Mouse (Mus musculus) layer of hippocampus, adult 9-11 months (tissue): ENCODE measurements around the gene Fam186b.
"Not testable (repeated sequence)": the region's sequence is repeated elsewhere in the genome, so short reads cannot be mapped to it uniquely, and the experiment has no call there.

ENCODE experiments used
- DNase-seq: peaks from one replicate; pipeline ENCODE4 v3.0.0; 2022

The Fam186b gene

DNA sequence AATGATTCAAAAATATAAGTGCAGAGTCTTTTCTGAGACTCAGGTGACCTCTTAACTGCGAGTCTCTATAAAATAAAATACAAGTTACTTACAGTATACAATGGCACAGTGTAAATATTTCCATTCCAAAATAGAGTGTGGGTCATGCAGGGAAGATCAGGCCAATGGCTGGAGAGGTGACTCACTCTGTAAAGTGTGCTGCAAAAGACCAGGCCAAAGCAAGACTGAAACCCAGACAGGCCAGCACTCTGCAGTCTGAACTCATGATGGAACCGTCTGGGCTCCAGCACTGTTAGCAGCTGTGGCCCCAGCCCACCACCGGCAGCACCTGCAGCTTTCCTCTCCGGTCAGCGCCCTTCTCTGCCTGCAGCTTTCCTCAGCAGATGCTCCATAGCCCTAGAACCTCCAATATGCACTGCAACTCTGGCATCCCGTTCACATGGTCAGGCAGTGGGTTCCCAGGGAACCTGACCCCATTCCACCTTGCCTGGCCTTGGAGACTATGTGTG, 40.4 kb downstream of the Fam186b start:
- no peak for DNase-seq

DNA sequence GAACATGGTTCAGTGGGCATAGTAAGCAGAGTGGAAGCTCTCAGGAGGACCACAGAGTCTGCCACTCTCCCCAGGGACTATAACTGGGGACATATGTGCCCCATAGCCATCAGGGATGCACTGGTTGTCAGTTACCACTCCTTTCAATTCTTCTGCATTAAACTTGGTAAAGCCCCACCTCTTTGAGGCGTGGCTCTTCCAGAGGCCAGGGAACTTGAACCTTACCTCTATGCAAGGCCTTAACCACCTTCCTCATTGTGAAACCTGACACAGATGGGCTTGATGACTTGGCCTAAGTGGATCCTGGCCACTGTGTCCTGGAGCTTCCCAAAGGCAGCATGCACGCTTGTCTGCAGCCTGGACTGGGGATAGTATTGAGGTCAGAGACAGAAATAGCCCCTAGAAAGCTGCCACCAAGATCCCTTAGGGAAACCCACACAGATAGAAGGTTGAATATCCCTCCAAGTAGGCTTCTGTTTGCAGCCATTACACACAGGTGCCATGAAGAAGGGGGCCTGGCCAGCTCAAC, 41.1 kb downstream of the Fam186b start:
- no peak for DNase-seq

- no peak for DNase-seq
Observed at GRCm38 (mm10) chr15:99253772-99254171, 41.9 kb downstream of the Fam186b start.

DNA sequence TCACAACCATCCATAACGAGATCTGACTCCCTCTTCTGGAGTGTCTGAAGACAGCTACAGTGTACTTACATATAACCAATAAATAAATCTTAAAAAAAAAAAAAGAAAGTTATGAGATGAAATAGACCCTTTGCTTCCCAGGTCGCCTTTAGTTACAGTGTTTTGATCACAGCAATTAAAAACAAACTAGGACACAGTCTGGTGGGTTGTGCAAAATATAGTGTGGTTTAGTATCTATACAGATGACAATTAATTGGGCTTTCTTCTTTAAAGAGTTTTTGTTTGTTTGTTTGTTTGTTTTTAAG, 42.6 kb downstream of the Fam186b start:
- DNase-seq: not testable (repeated sequence)

- DNase-seq: peak; percentile 60
Observed at GRCm38 (mm10) chr15:99252381-99253174, 43.1 kb downstream of the Fam186b start.

GRCm38 (mm10) chr15:99251626-99252380, 43.9 kb downstream of the Fam186b start, which contains the start of gene Mcrs1:
TSS of gene Mcrs1 (minus strand) at chr15:99251961.
- DNase-seq: peak; percentile 99

DNA sequence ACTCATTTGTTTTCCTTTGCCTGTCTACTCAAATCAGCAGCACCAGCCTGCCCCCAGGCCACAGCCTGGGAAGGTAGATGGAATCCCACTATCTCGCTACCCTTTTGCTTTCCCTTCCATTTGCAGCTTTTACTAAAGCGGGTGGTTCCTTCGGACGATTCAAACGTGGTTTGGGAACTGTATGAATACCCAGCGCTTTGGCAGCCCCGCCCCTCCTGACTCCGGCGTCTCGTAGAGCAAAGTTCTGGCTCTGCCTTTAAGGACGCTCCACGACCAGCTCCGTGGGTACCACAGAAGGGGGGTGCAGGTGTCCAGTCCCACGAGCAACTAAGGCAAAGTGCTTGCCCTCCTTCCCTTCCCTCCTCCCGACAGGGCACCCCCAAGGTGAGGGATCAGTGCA, 44.6 kb downstream of the Fam186b start:
- not testable (repeated sequence) for DNase-seq

GRCm38 (mm10) chr15:99249938-99250337, 45.8 kb downstream of the Fam186b start:
- no peak for DNase-seq

DNA sequence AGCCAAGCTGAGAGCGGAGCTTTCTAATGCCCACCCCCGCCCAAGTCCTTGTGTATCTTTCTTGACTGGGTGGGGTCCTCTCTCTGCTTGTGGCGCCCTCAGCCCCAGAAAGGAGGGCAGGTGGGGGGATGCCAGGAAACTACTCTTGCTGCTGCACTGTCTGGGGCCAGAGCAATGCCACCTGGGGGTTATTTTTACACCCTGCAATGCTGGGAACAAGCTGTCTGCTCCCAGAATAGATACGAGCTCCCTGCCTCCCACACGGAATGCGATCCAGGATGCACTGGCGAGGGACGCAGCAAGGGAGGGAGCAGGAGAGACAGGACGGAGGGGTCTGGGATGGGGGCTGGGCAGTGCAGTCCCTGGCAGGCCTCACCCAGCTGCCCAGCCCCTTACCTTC, 46.7 kb downstream of the Fam186b start:
- peak; percentile 87 for DNase-seq

- not testable (repeated sequence) for DNase-seq
Observed at GRCm38 (mm10) chr15:99246736-99247135, 49.0 kb downstream of the Fam186b start.

GRCm38 (mm10) chr15:99242045-99242444, 53.6 kb downstream of the Fam186b start:
- DNase-seq: no peak

DNA sequence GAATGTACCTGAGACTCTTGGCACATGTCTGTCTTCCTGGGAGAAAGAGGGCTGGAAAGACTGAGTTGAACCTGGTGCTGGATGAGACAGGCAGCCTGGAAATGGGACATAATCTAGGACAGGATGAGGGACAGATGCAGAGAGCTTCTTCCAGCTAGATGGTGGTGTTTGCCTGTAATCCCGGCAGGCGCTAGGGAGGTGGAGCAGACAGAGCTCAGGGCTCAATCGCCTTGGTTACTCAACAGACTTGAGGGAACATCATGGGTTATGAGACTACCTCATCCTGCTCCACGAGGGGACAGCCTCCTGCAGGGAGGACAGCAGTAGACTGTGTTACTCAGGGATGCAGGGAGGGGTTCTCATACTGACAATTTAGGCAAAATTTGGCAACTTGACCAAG, 54.4 kb downstream of the Fam186b start:
- DNase-seq: no peak

GRCm38 (mm10) chr15:99240129-99240528, 55.6 kb downstream of the Fam186b start:
- no peak for DNase-seq

GRCm38 (mm10) chr15:99238006-99238405, 57.7 kb downstream of the Fam186b start:
- DNase-seq: no peak

- DNase-seq: no peak
Observed at GRCm38 (mm10) chr15:99234326-99235010, 61.2 kb downstream of the Fam186b start.

DNA sequence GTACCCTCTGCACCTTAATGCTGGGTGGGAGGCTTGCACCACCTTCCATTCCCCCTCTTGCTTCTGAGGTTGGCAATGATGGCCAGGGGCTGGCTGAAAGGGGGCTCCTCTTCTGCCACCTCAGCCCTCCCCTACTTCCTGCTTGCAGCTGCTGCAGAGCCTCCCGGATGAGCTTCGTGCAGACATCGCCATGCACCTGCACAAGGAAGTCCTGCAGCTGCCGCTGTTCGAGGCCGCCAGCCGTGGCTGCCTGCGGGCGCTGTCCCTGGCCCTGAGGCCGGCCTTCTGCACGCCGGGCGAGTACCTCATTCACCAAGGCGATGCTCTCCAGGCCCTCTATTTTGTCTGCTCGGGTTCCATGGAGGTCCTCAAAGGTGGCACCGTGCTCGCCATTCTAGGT, 62.0 kb downstream of the Fam186b start:
- no peak for DNase-seq

DNA sequence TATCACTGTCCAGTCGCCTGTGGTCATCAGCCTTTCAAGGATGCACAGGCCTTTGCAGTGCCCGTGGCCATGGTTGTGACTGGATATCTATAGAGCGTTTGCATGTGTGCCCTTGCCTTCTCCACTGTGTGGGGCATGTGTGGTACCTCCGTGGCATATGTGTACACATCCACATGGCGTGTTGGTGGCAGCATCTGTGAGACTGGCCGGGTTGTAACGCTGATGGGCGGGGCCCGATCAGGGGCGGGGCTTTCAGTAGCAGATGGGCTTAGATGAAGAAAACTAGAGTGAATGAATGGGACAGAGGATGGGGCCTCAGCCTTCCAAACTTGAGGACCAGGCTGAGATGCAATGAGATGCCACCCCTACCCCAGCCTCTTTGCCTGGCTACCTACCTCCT, 63.7 kb downstream of the Fam186b start:
- peak; percentile 65 for DNase-seq

DNA sequence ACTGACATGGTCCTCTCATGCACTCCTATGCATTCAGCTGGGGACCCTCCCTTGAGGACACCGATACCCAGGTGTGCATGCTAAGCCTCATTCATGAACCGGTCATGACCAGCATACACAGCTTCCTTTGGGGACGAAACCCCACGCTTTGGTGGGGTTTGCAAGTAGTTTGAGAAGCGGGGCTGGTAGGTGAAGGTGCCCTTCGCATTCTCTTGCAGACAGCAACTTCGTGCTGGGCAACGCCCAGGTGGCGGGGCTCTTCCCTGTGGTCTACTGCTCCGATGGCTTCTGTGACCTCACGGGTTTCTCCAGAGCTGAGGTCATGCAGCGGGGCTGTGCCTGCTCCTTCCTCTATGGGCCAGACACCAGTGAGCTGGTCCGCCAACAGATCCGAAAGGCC, 69.6 kb downstream of the Fam186b start:
- no peak for DNase-seq

GRCm38 (mm10) chr15:99225081-99225810, 70.4 kb downstream of the Fam186b start:
- peak; percentile 88 for DNase-seq

DNA sequence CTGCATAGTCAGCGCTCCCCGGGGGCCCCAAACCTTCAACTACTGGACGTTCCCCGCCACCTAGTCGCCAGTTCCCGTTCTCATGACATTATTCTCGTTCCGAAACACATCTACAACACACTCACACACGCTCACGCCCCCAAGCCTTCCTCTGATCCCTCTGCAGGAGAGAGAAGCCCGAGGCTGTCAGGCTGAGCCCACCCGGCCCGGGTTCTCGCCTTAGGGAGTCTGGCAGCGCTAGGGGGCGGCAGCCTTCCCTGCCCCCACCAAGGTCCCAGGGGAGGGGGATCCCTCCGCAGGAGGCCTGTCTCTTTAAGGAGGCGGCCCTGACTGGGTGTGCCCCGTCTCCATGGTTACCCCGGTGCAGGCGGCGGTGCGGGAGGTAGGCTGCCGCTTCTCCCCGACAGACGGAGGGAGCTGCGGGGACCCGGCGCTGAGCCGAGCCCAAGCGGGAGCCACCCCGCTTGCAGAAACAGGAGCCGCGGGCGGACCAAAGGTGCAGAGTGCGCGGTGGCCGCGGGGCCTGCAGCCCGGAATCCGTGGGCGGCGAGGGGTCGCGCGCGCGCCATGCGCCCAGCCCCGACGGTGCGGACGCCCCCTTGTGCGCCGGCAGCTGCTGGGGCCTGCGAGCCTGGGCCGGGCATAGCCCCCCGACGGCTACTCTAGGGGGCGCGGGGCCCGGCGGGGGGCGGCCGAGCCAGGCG, 71.3 kb downstream of the Fam186b start, which contains the start of gene Kcnh3:
Kcnh3 (plus strand) TSS at position 654 of the 704 bp plus-strand sequence.
- DNase-seq: peak; percentile 79

DNA sequence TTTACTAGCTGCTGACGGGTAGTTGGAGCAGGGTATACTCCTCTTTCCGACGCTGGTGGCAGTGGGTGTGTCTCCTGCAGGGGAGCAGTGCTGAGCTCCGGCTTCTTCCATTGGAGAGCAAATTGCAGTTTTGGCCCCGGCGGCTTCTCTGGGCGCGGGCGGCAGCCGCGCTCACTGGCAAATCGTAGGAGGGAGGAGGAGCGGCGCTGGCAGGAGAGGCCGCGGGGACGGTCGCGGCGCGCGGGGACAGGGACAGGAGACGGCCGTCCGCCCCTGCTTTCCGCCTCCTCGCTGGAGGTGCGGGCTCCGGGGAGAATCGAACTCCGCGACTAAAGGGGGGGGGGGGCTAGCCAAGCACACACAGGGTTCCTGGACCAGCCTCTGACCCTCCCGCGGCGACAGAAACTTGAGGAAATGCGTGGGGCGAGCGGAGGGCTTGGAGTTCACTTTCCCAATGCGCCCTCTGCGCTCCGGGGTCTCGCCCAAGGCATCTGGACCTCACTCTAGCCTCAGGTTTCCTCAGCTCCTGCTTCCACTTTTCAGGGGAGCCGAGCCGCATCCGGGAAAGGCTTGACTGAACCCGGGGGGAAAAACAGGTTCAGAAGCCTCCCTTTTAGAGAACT, 72.0 kb downstream of the Fam186b start:
- DNase-seq: peak; percentile 60
